Mouse (Mus musculus): ENCODE results near the gene Hmcn1.

Hmcn1 gene

GRCm38 (mm10) chr1:150890017-150890416 lies 103.2 kb downstream of the Hmcn1 start:
- no peak for ATAC-seq (ENCODE audit: insufficient number of reproducible peaks, low FRiP score, low TSS enrichment)

- no peak for ATAC-seq (ENCODE audit: insufficient number of reproducible peaks, low FRiP score, low TSS enrichment)
These were observed 107.0 kb downstream of the Hmcn1 start for GRCm38 (mm10) chr1:150886267-150886666.

- ATAC-seq (ENCODE audit: insufficient number of reproducible peaks, low FRiP score, low TSS enrichment), result no peak
These were observed 114.8 kb downstream of the Hmcn1 start for GRCm38 (mm10) chr1:150878421-150878820.

GRCm38 (mm10) chr1:150877920-150878319 lies 115.3 kb downstream of the Hmcn1 start:
- ATAC-seq (ENCODE audit: insufficient number of reproducible peaks, low FRiP score, low TSS enrichment), result peak; percentile 47; the same call in 1 of the 2 replicates

GRCm38 (mm10) chr1:150874025-150874424 lies 119.2 kb downstream of the Hmcn1 start:
- ATAC-seq (ENCODE audit: insufficient number of reproducible peaks, low FRiP score, low TSS enrichment), result no peak

GRCm38 (mm10) chr1:150873231-150873630 lies 120.0 kb downstream of the Hmcn1 start:
- ATAC-seq (ENCODE audit: insufficient number of reproducible peaks, low FRiP score, low TSS enrichment), result peak; percentile 96

- ATAC-seq (ENCODE audit: insufficient number of reproducible peaks, low FRiP score, low TSS enrichment), result no peak
These were observed 121.1 kb downstream of the Hmcn1 start for GRCm38 (mm10) chr1:150872105-150872504.

- ATAC-seq (ENCODE audit: insufficient number of reproducible peaks, low FRiP score, low TSS enrichment), result no peak
These were observed 124.0 kb downstream of the Hmcn1 start for GRCm38 (mm10) chr1:150869189-150869588.

GRCm38 (mm10) chr1:150866615-150867014 lies 126.6 kb downstream of the Hmcn1 start:
- ATAC-seq (ENCODE audit: insufficient number of reproducible peaks, low FRiP score, low TSS enrichment), result no peak

GRCm38 (mm10) chr1:150857779-150858178 lies 135.5 kb downstream of the Hmcn1 start:
- ATAC-seq (ENCODE audit: insufficient number of reproducible peaks, low FRiP score, low TSS enrichment), result peak; percentile 87

- ATAC-seq (ENCODE audit: insufficient number of reproducible peaks, low FRiP score, low TSS enrichment), result no peak
These were observed 159.8 kb downstream of the Hmcn1 start for GRCm38 (mm10) chr1:150833448-150833847.

- ATAC-seq (ENCODE audit: insufficient number of reproducible peaks, low FRiP score, low TSS enrichment), result no peak
These were observed 163.4 kb downstream of the Hmcn1 start for GRCm38 (mm10) chr1:150829851-150830250.

GRCm38 (mm10) chr1:150827169-150827568 lies 166.1 kb downstream of the Hmcn1 start:
- ATAC-seq (ENCODE audit: insufficient number of reproducible peaks, low FRiP score, low TSS enrichment), result no peak

GRCm38 (mm10) chr1:150824334-150825005 lies 168.8 kb downstream of the Hmcn1 start:
- ATAC-seq (ENCODE audit: insufficient number of reproducible peaks, low FRiP score, low TSS enrichment), result no peak

GRCm38 (mm10) chr1:150816035-150816807 lies 177.0 kb downstream of the Hmcn1 start:
- ATAC-seq (ENCODE audit: insufficient number of reproducible peaks, low FRiP score, low TSS enrichment), result no peak

GRCm38 (mm10) chr1:150814917-150815316 lies 178.3 kb downstream of the Hmcn1 start:
- no peak for ATAC-seq (ENCODE audit: insufficient number of reproducible peaks, low FRiP score, low TSS enrichment)

GRCm38 (mm10) chr1:150813381-150813780 lies 179.9 kb downstream of the Hmcn1 start:
- no peak for ATAC-seq (ENCODE audit: insufficient number of reproducible peaks, low FRiP score, low TSS enrichment)

- ATAC-seq (ENCODE audit: insufficient number of reproducible peaks, low FRiP score, low TSS enrichment), result no peak
These were observed 186.4 kb downstream of the Hmcn1 start for GRCm38 (mm10) chr1:150806864-150807263.

GRCm38 (mm10) chr1:150805466-150805865 lies 187.8 kb downstream of the Hmcn1 start:
- no peak for ATAC-seq (ENCODE audit: insufficient number of reproducible peaks, low FRiP score, low TSS enrichment)

- no peak for ATAC-seq (ENCODE audit: insufficient number of reproducible peaks, low FRiP score, low TSS enrichment)
These were observed 188.8 kb downstream of the Hmcn1 start for GRCm38 (mm10) chr1:150804235-150805099.

- ATAC-seq (ENCODE audit: insufficient number of reproducible peaks, low FRiP score, low TSS enrichment), result no peak
These were observed 190.6 kb downstream of the Hmcn1 start for GRCm38 (mm10) chr1:150802642-150803041.

Measured in cerebellum, adult (tissue).